Mouse (Mus musculus) midbrain, embryonic 10.5 days (tissue): ENCODE measurements around the gene Mbd5. TPM values are rescaled to one million over a fixed set of nuclear protein-coding genes. Genes with fewer than 3 reads are reported as not detected.

Experiments used
- DNase-seq: peaks from one replicate; pipeline ENCODE4 v3.0.0-alpha.2; 2017; ENCODE audit warnings: low spot score
- H3K27ac ChIP-seq: fragments of 300-500 bp; sonication (generic); replicated peaks from 2 replicates; pipeline ENCODE4 v1.5.1; 2016; ENCODE audit warnings: mild to moderate bottlenecking
- H3K27me3 ChIP-seq: fragments of 300-500 bp; sonication (generic); 2 replicates; pipeline ENCODE4 v1.6.1; 2016; ENCODE audit warnings: low read depth, mild to moderate bottlenecking; ENCODE audit not compliant: poor library complexity, severe bottlenecking
- H3K36me3 ChIP-seq: fragments of 300-500 bp; sonication (generic); 2 replicates; pipeline ENCODE4 v1.6.1; 2016; ENCODE audit warnings: mild to moderate bottlenecking, moderate library complexity
- H3K4me1 ChIP-seq: fragments of 300-500 bp; sonication (generic); 2 replicates; pipeline ENCODE4 v1.6.1; 2016
- H3K4me3 ChIP-seq: fragments of 300-500 bp; sonication (generic); 2 replicates; pipeline ENCODE4 v1.5.1; 2016; ENCODE audit warnings: mild to moderate bottlenecking, moderate library complexity
- H3K9me3 ChIP-seq: fragments of 300-500 bp; sonication (generic); replicated peaks from 2 replicates; pipeline ENCODE4 v1.6.1; 2016; ENCODE audit warnings: mild to moderate bottlenecking
- WGBS: fragments of 180-500 bp; shearing (Covaris S2); methylation state at CpG from one replicate; pipeline ENCODE4 v1.1.7; 2016; 5-methylcytosine and 5-hydroxymethylcytosine counted together
- polyA plus RNA-seq: library from polyadenylated mRNA; unstranded; fragments of >200 nt; fragmentation: Nextera tagmentation; extraction: Ambion mirVana; gene quantifications from 2 replicates; pipeline ENCODE4 v1.2.1, GENCODE M21; 2016

The Mbd5 gene
- polyA plus RNA-seq, 1 experiment from 2014 or later, result 21.9 TPM

DNA sequence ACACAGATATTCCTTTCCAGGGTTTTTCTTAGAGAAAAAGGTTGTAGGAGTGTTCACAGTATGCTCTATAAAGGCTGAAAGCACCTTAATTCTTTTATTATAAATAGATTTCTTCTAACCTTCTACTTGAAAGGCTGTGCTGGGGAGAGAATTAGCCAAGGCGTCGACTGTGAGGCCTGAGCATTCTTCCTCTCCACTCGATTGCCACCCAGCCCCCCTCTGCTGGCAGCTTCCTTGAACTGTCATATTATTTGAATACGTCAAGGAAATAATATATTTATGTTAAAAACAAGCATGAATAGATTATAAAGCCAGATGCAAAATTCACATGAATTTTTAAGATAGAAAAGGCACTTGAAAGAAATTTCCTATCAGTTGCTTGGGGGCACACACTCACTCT lies 410.4 kb downstream of the Mbd5 start:
- no peaks in the 10 kb centered on the region for H3K27me3 ChIP-seq
- WGBS, result 81% methylated on average over 4 of the region's 4 CpGs

DNA sequence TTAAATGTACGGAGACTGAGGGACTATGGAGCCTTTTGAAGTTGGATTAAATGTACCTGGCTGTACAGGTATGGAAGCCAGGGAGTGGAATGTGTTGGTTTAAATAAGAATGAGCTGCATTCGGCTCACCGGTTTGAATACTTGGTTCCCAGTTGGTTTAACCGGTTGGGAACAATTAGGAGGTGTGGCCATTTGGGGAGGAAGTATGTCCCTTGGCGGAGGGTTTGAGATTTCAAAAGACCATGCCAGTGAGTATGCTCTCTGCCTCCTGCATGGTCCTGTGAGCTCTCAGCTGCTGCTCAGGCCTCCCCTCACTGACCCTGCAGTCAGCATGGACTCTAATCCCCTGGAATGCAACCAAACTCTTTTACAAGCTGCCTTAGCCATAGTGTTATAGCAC lies 415.2 kb downstream of the Mbd5 start:
- H3K36me3 ChIP-seq, result no peaks in the 10 kb centered on the region
- DNase-seq, result no peak
- H3K27me3 ChIP-seq, result no peaks in the 10 kb centered on the region
- H3K27ac ChIP-seq, result no peak overlapping the region
- no peaks in the 10 kb centered on the region for H3K9me3 ChIP-seq
- H3K4me3 ChIP-seq, result no peak overlapping the region
- WGBS, result 36% methylated on average over 5 of the region's 5 CpGs
- H3K4me1 ChIP-seq, result no peaks in the 10 kb centered on the region

More for the DNA sequence above, 410.4 kb downstream of the Mbd5 start:
- Histone ChIP-seq H3K4me3 (no peak overlapping the region), H3K4me1 (no peaks in the 10 kb centered on the region), H3K36me3 (no peaks in the 10 kb centered on the region), H3K9me3 (no peaks in the 10 kb centered on the region), H3K27ac (no peak overlapping the region)
- DNase-seq, result no peak

DNA sequence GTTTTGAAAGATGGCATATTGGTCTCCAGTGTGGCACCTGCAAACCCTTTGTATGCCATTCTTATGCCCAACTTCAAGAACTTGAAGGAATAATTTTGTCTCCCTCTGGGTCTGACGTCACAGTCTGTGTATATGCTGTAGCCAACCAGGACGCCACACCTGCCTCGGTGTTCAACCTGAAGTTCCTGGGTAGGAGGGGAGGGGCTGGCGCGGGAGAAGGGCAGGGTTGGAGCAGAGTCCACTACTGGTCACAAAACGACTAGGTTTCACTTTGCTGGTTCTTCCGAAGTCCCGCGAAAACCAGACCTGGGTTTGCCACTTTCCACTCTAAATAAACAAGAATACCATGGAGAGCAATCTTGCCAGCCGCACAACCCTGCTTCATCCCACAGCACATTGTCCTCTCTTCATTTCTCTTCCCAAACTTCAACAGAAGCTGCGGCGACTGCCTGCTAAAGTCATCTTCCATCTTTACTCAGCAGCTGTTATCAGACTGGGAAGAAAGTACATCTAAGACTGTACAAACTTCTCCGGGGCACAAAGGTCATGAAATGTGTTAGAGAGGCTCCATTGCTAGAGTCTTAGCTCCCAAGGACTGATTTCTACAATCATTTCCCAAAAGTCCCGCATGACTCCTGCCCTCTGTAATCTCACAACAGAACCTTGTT lies 417.7 kb downstream of the Mbd5 start:
- WGBS, result 89% methylated on average over 14 of the region's 14 CpGs
- H3K4me1 ChIP-seq, result no peaks in the 10 kb centered on the region
- no peaks in the 10 kb centered on the region for H3K36me3 ChIP-seq
- no peak overlapping the region for H3K27ac ChIP-seq
- no peaks in the 10 kb centered on the region for H3K27me3 ChIP-seq
- no peaks in the 10 kb centered on the region for H3K9me3 ChIP-seq
- DNase-seq, result no peak
- no peak overlapping the region for H3K4me3 ChIP-seq

DNA sequence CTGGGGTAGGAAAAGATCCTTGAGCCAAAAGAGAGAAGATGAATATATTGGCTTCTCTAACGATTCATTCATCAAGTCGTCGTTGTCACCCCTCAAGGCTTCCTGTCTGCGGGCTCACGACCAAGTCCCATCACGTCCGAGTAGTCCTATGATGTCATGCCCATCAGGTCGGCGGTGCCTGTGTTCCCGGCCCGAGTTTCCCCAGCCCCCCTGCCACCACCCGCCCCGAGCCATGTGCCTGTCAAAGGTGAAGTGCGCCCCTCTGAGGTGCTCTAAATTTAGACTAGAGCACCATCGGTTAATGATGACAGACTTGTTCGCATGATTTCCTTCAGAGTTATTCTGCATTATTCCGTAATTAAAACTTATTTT lies 418.2 kb downstream of the Mbd5 start:
- no peak for DNase-seq
- H3K27ac ChIP-seq, result no peak overlapping the region
- 87% methylated on average over 17 of the region's 17 CpGs for WGBS

DNA sequence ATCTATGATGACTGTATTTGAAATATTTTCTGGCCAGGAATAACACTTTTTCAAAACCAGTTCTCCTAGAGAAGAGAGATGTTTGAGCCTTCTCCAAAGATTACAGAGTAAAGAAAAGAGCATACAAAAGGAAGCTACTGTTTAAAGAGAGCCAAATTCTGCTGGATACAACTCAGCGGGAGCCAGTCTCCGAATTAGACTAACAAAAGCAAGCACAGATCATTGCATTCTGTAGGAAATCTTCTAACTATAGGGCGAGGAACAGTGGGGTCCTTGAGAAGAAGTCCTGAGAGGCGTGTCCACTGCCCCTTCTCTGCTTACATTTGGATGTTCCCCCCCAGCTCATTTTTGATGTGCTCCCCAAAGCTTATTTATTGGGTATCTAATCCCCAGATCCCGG lies 422.3 kb downstream of the Mbd5 start:
- H3K4me3 ChIP-seq, result no peak overlapping the region
- DNase-seq, result no peak
- H3K27ac ChIP-seq, result no peak overlapping the region
- H3K27me3 ChIP-seq, result no peaks in the 10 kb centered on the region
- WGBS, result 55% methylated on average over 5 of the region's 5 CpGs
- no peaks in the 10 kb centered on the region for H3K36me3 ChIP-seq
- no peaks in the 10 kb centered on the region for H3K4me1 ChIP-seq
- no peaks in the 10 kb centered on the region for H3K9me3 ChIP-seq

More for the DNA sequence above, 418.2 kb downstream of the Mbd5 start:
- Histone ChIP-seq H3K27me3 (no peaks in the 10 kb centered on the region), H3K4me3 (no peak overlapping the region), H3K36me3 (no peaks in the 10 kb centered on the region), H3K9me3 (no peaks in the 10 kb centered on the region), H3K4me1 (no peaks in the 10 kb centered on the region)

DNA sequence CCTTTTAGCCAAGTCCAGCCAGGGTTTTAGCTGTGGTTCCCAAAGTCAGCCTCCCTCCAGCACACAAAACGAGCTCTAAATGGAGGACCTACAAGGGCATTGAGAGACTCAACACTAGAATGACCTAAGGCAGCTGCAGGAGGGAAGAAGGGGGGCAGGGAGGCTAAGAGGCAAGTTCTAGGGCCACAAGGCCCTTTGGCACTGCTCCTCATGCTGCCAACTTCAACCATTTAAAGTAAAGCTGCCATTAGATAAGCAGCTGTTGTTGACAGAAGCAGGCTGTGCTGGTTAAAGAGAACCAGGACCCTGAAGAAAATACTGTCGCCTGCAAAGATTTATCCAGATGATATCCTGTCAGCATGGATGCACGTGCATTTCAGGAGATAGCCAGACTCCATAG lies 423.3 kb downstream of the Mbd5 start:
- H3K9me3 ChIP-seq, result no peaks in the 10 kb centered on the region
- no peaks in the 10 kb centered on the region for H3K36me3 ChIP-seq
- H3K4me3 ChIP-seq, result no peak overlapping the region
- H3K27me3 ChIP-seq, result no peaks in the 10 kb centered on the region
- no peaks in the 10 kb centered on the region for H3K4me1 ChIP-seq
- WGBS, result 61% methylated on average over 3 of the region's 3 CpGs
- no peak for DNase-seq
- H3K27ac ChIP-seq, result no peak overlapping the region

Other genes with a start within 250 kb of the Mbd5 start
- 18.5 and 24.8 TPM in 2 replicates for gene Acvr2a, start 135.4 kb upstream of the Mbd5 start, polyA plus RNA-seq
- 115 and 118 TPM in 2 replicates for gene Orc4, start 769 bp downstream of the Mbd5 start, polyA plus RNA-seq